Mouse (Mus musculus): ENCODE measurements around the gene Apobec3. TPM values are rescaled to one million over a fixed set of nuclear protein-coding genes. Genes with fewer than 3 reads are reported as not detected.
"Not testable (repeated sequence)": the region's sequence is repeated elsewhere in the genome, so short reads cannot be mapped to it uniquely, and the experiment has no call there.

The Apobec3 gene
- polyA plus RNA-seq, 1 experiment from 2014 or later, result 5.2 TPM

- Histone ChIP-seq H3K27me3 (peaks cover 37% of the 10 kb centered on the region), H3K4me2 (peak overlapping the region; percentile 77), H3K4me1 (replicated peaks) (peaks cover 35% of the 10 kb centered on the region), H3K9ac (peak overlapping the region; percentile 79), H3K36me3 (no peaks in the 10 kb centered on the region), H3K4me3 (peak overlapping the region; percentile 62), H3K9me3 (no peaks in the 10 kb centered on the region), H3K27ac (replicated peaks) (no peak overlapping the region)
- no peak for ATAC-seq (ENCODE audit: low read depth)
- 5% methylated on average over 22 of the region's 22 CpGs for WGBS
Observed at GRCm38 (mm10) chr15:79933052-79933669, 41.7 kb downstream of the Apobec3 start.

- Histone ChIP-seq H3K9ac (peak overlapping the region; percentile 9; the same call in 1 of the 2 replicates), H3K27ac (replicated peaks) (no peak overlapping the region), H3K4me2 (peak overlapping the region; percentile 77), H3K4me1 (replicated peaks) (peaks cover 33% of the 10 kb centered on the region), H3K36me3 (no peaks in the 10 kb centered on the region), H3K9me3 (no peaks in the 10 kb centered on the region), H3K4me3 (peak overlapping the region; percentile 62), H3K27me3 (peaks cover 37% of the 10 kb centered on the region)
- ATAC-seq (ENCODE audit: low read depth), result no peak
- 2% methylated on average over 21 of the region's 22 CpGs for WGBS
Observed at GRCm38 (mm10) chr15:79933670-79934514, 42.4 kb downstream of the Apobec3 start.

- peaks cover 33% of the 10 kb centered on the region for H3K4me1 ChIP-seq (replicated peaks)
- H3K4me2 ChIP-seq, result peak overlapping the region; percentile 77
- no peaks in the 10 kb centered on the region for H3K9me3 ChIP-seq
- no peaks in the 10 kb centered on the region for H3K36me3 ChIP-seq
- no peak for ATAC-seq (ENCODE audit: low read depth)
- peaks cover 37% of the 10 kb centered on the region for H3K27me3 ChIP-seq
- no peak overlapping the region for H3K4me3 ChIP-seq
- peak overlapping the region; percentile 9 for H3K9ac ChIP-seq
- 2% methylated on average over 10 of the region's 10 CpGs for WGBS
- no peak overlapping the region for H3K27ac ChIP-seq (replicated peaks)
Observed at GRCm38 (mm10) chr15:79934776-79935175, 43.3 kb downstream of the Apobec3 start.

GRCm38 (mm10) chr15:79935654-79936373 lies 44.4 kb downstream of the Apobec3 start:
- H3K36me3 ChIP-seq, result no peaks in the 10 kb centered on the region
- peaks cover 31% of the 10 kb centered on the region for H3K27me3 ChIP-seq
- H3K4me2 ChIP-seq, result no peak overlapping the region
- H3K9me3 ChIP-seq, result no peaks in the 10 kb centered on the region
- H3K27ac ChIP-seq (replicated peaks), result no peak overlapping the region
- H3K9ac ChIP-seq, result no peak overlapping the region
- H3K4me1 ChIP-seq (replicated peaks), result peaks cover 33% of the 10 kb centered on the region
- no peak for ATAC-seq (ENCODE audit: low read depth)
- WGBS, result 25% methylated on average over 9 of the region's 9 CpGs
- no peak overlapping the region for H3K4me3 ChIP-seq

- Histone ChIP-seq H3K27ac (replicated peaks) (no peak overlapping the region), H3K9me3 (no peaks in the 10 kb centered on the region), H3K4me3 (no peak overlapping the region), H3K9ac (no peak overlapping the region), H3K36me3 (no peaks in the 10 kb centered on the region), H3K27me3 (peaks cover 26% of the 10 kb centered on the region), H3K4me2 (no peak overlapping the region), H3K4me1 (replicated peaks) (peaks cover 33% of the 10 kb centered on the region)
- ATAC-seq (ENCODE audit: low read depth), result no peak
- 73% methylated on average over 7 of the region's 7 CpGs for WGBS
Observed at GRCm38 (mm10) chr15:79936374-79936751, 44.9 kb downstream of the Apobec3 start.

GRCm38 (mm10) chr15:79939020-79939419 lies 47.6 kb downstream of the Apobec3 start:
- Histone ChIP-seq H3K4me2 (no peak overlapping the region), H3K27ac (replicated peaks) (no peak overlapping the region), H3K4me3 (no peak overlapping the region), H3K9me3 (no peaks in the 10 kb centered on the region), H3K27me3 (peaks cover 1% of the 10 kb centered on the region), H3K36me3 (no peaks in the 10 kb centered on the region), H3K4me1 (replicated peaks) (peaks cover 11% of the 10 kb centered on the region), H3K9ac (no peak overlapping the region)
- WGBS, result 92% methylated on average over 12 of the region's 12 CpGs
- no peak for ATAC-seq (ENCODE audit: low read depth)

- ATAC-seq (ENCODE audit: low read depth), result not testable (repeated sequence)
Observed at GRCm38 (mm10) chr15:79939501-79939900, 48.0 kb downstream of the Apobec3 start.

GRCm38 (mm10) chr15:79939913-79940312 lies 48.5 kb downstream of the Apobec3 start:
- peaks cover 2% of the 10 kb centered on the region; the same call in 1 of the 2 replicates for H3K4me1 ChIP-seq (replicated peaks)
- WGBS, result 86% methylated on average over 16 of the region's 16 CpGs
- no peak overlapping the region for H3K4me3 ChIP-seq
- H3K9me3 ChIP-seq, result no peaks in the 10 kb centered on the region
- no peak overlapping the region for H3K4me2 ChIP-seq
- H3K27ac ChIP-seq (replicated peaks), result no peak overlapping the region
- no peak for ATAC-seq (ENCODE audit: low read depth)
- H3K9ac ChIP-seq, result no peak overlapping the region
- no peaks in the 10 kb centered on the region for H3K36me3 ChIP-seq
- no peaks in the 10 kb centered on the region; the same call in 1 of the 2 replicates for H3K27me3 ChIP-seq

More at GRCm38 (mm10) chr15:79939501-79939900, 48.0 kb downstream of the Apobec3 start:
- H3K9ac ChIP-seq; H3K27me3 ChIP-seq; H3K9me3 ChIP-seq; H3K4me2 ChIP-seq; H3K4me3 ChIP-seq; H3K27ac ChIP-seq (replicated peaks); H3K4me1 ChIP-seq (replicated peaks); H3K36me3 ChIP-seq: not testable (repeated sequence)
- WGBS, result 89% methylated on average over 5 of the region's 7 CpGs

- H3K36me3 ChIP-seq, result no peaks in the 10 kb centered on the region
- H3K9ac ChIP-seq, result no peak overlapping the region
- H3K9me3 ChIP-seq, result no peaks in the 10 kb centered on the region
- no peaks in the 10 kb centered on the region for H3K4me1 ChIP-seq (replicated peaks)
- no peak overlapping the region for H3K4me2 ChIP-seq
- H3K27me3 ChIP-seq, result no peaks in the 10 kb centered on the region; the same call in 1 of the 2 replicates
- H3K27ac ChIP-seq (replicated peaks), result no peak overlapping the region
- no peak overlapping the region for H3K4me3 ChIP-seq
- 25% methylated on average over 8 of the region's 8 CpGs for WGBS
- ATAC-seq (ENCODE audit: low read depth), result no peak
Observed at GRCm38 (mm10) chr15:79940932-79941331, 49.5 kb downstream of the Apobec3 start.

GRCm38 (mm10) chr15:79942541-79942940 lies 51.1 kb downstream of the Apobec3 start:
- WGBS, result 66% methylated on average over 6 of the region's 6 CpGs

GRCm38 (mm10) chr15:79943584-79943983 lies 52.1 kb downstream of the Apobec3 start:
- H3K36me3 ChIP-seq, result no peaks in the 10 kb centered on the region
- no peaks in the 10 kb centered on the region for H3K9me3 ChIP-seq
- no peak for ATAC-seq (ENCODE audit: low read depth)
- WGBS, result 85% methylated on average over 3 of the region's 3 CpGs
- H3K4me3 ChIP-seq, result no peak overlapping the region
- no peaks in the 10 kb centered on the region; the same call in 1 of the 2 replicates for H3K27me3 ChIP-seq
- H3K9ac ChIP-seq, result no peak overlapping the region
- no peak overlapping the region for H3K27ac ChIP-seq (replicated peaks)
- no peak overlapping the region for H3K4me2 ChIP-seq
- no peaks in the 10 kb centered on the region; the same call in 1 of the 2 replicates for H3K4me1 ChIP-seq (replicated peaks)

More at GRCm38 (mm10) chr15:79942541-79942940, 51.1 kb downstream of the Apobec3 start:
- no peak overlapping the region for H3K4me3 ChIP-seq
- ATAC-seq (ENCODE audit: low read depth), result no peak
- no peaks in the 10 kb centered on the region for H3K9me3 ChIP-seq
- no peak overlapping the region for H3K27ac ChIP-seq (replicated peaks)
- no peaks in the 10 kb centered on the region for H3K36me3 ChIP-seq
- H3K4me1 ChIP-seq (replicated peaks), result no peaks in the 10 kb centered on the region; the same call in 1 of the 2 replicates
- no peak overlapping the region for H3K4me2 ChIP-seq
- H3K27me3 ChIP-seq, result no peaks in the 10 kb centered on the region; the same call in 1 of the 2 replicates
- no peak overlapping the region for H3K9ac ChIP-seq

GRCm38 (mm10) chr15:79944948-79945347 lies 53.5 kb downstream of the Apobec3 start:
- Histone ChIP-seq H3K4me1 (replicated peaks) (peaks cover 7% of the 10 kb centered on the region), H3K9ac (no peak overlapping the region), H3K27me3 (no peaks in the 10 kb centered on the region; the same call in 1 of the 2 replicates), H3K36me3 (no peaks in the 10 kb centered on the region), H3K4me2 (no peak overlapping the region), H3K4me3 (no peak overlapping the region), H3K9me3 (no peaks in the 10 kb centered on the region), H3K27ac (replicated peaks) (no peak overlapping the region)
- 87% methylated on average over 5 of the region's 5 CpGs for WGBS
- ATAC-seq (ENCODE audit: low read depth), result no peak
